Mouse (Mus musculus) neural tube, embryonic 14.5 days (tissue): Measurements from ENCODE around the gene Mlxipl. TPM values are rescaled to one million over a fixed set of nuclear protein-coding genes. Genes with fewer than 3 reads are reported as not detected.

Experiments used
- ATAC-seq: fragments of 200-750 bp; cut with Nextera tagmentation; 2 replicates; pipeline ENCODE4 v1.8.0; 2017; ENCODE audit warnings: low read depth, mild to moderate bottlenecking, moderate TSS enrichment, moderate library complexity
- H3K27ac ChIP-seq: fragments of 300-500 bp; sonication (generic); 2 replicates; pipeline ENCODE4 v1.5.1; 2014; ENCODE audit warnings: low read depth, mild to moderate bottlenecking, control low read depth, low read length, moderate library complexity, mixed read lengths
- H3K27me3 ChIP-seq: fragments of 300-500 bp; sonication (generic); 2 replicates; pipeline ENCODE4 v1.6.1; 2014; ENCODE audit warnings: low read length; ENCODE audit not compliant: control insufficient read depth, insufficient read depth
- H3K36me3 ChIP-seq: fragments of 300-500 bp; sonication (generic); 2 replicates; pipeline ENCODE4 v1.6.1; 2014; ENCODE audit warnings: low read length, mixed read lengths; ENCODE audit not compliant: control insufficient read depth, insufficient read depth
- H3K4me1 ChIP-seq: fragments of 300-500 bp; sonication (generic); 2 replicates; pipeline ENCODE4 v1.6.1; 2014; ENCODE audit warnings: low read length; ENCODE audit not compliant: control insufficient read depth, insufficient read depth
- H3K4me2 ChIP-seq: fragments of 300-500 bp; sonication (generic); 2 replicates; pipeline ENCODE4 v1.6.1; 2014; ENCODE audit warnings: mild to moderate bottlenecking, low read depth, low read length, control low read depth
- H3K4me3 ChIP-seq: fragments of 300-500 bp; sonication (generic); 2 replicates; pipeline ENCODE4 v1.5.1; 2014; ENCODE audit warnings: low read depth, low read length, control low read depth, mixed read lengths
- H3K9ac ChIP-seq: fragments of 300-500 bp; sonication (generic); replicated peaks from 2 replicates; pipeline ENCODE4 v1.6.1; 2014; ENCODE audit warnings: low read depth, mild to moderate bottlenecking, control low read depth, low read length, mixed read lengths
- H3K9me3 ChIP-seq: fragments of 300-500 bp; sonication (generic); 2 replicates; pipeline ENCODE4 v1.6.1; 2016; ENCODE audit warnings: low read length; ENCODE audit not compliant: control insufficient read depth
- WGBS: fragments of 180-500 bp; shearing (Covaris S2); extraction: QIAGEN DNeasy Blood & Tissue Kit; methylation state at CpG from one replicate; pipeline ENCODE4 v1.1.7; 2014; 5-methylcytosine and 5-hydroxymethylcytosine counted together
- polyA plus RNA-seq: library from polyadenylated mRNA; unstranded; fragments of >200 nt; fragmentation: Nextera tagmentation; extraction: Ambion mirVana; gene quantifications from 2 replicates; pipeline ENCODE4 v1.2.1, GENCODE M21; 2014

Mlxipl gene
- polyA plus RNA-seq, 1 experiment from 2014 or later, result 0.27 TPM

DNA sequence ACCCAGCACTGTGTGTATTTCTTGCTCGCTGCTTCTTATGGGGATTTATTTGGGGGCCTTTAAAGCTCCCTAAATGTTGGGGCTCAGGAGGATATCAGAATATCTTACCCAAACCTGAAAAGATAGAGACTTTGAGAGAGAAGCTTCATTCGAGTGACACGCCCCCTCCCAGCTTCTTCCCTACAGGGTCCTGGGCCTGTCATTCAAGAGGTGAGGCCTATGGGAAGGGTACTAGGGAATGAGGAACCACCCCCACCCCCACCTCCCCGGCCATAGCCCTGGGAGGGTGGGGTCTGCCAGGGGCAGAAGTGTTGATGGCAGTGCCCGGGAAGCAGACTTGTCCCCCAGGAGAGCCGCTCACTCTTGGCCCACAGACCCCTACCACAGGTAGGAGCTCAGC is 36.4 kb downstream of the Mlxipl start:
- Histone ChIP-seq H3K36me3 (no peaks in the 10 kb centered on the region), H3K27ac (no peak overlapping the region), H3K9ac (no peak overlapping the region), H3K27me3 (no peaks in the 10 kb centered on the region), H3K4me3 (no peak overlapping the region), H3K4me1 (no peaks in the 10 kb centered on the region), H3K9me3 (no peaks in the 10 kb centered on the region), H3K4me2 (no peak overlapping the region)
- 75% methylated on average over 6 of the region's 6 CpGs for WGBS
- ATAC-seq, result no peak

DNA sequence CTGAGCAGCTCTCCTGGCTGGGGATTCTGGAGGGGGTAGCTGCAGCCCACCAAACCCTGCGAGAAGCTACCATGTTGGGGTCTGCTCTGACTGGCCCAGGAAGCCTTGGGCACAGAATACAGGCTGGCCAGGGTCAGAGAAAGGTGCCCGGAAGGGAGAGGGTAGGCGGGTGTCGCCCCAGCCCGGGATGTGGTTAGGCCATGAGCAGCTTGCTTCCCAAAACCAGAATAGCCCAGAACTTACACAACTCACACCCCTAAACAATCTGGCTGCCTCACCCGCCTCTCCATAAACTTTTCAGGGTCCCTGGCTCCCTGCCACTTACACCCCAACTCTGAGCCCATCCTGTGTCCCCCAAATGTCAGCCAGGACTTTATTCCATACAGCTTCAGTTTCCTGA is 38.0 kb downstream of the Mlxipl start:
- no peaks in the 10 kb centered on the region for H3K9me3 ChIP-seq
- 82% methylated on average over 6 of the region's 6 CpGs for whole genome bisulfite sequencing
- H3K9ac ChIP-seq, result no peak overlapping the region
- H3K4me2 ChIP-seq, result no peak overlapping the region
- no peak for ATAC-seq
- peaks cover 3% of the 10 kb centered on the region; the same call in 1 of the 2 replicates for H3K27me3 ChIP-seq
- H3K4me3 ChIP-seq, result no peak overlapping the region
- no peaks in the 10 kb centered on the region for H3K4me1 ChIP-seq
- no peaks in the 10 kb centered on the region for H3K36me3 ChIP-seq
- H3K27ac ChIP-seq, result no peak overlapping the region

DNA sequence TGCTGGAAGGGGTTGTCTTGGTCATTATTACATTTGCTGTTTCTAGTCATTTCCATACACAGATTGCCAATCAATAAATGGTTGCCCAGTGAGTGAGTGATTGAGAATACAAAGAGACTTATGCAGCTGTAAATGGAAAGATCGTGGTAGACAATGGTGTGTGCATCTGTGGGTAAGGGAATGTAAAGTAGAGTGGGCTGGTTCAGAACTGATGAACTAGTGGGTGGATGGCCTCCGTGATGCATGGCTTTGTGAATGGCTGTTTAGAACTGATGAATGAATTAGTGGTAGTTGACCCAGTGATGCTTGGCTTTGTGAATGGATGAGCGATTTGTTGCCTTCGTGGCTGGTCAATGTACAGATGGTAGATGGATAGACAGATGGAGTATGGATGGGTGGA is 40.1 kb downstream of the Mlxipl start:
- 79% methylated on average over 4 of the region's 4 CpGs for WGBS
- Histone ChIP-seq H3K4me2 (no peak overlapping the region), H3K27ac (no peak overlapping the region), H3K36me3 (no peaks in the 10 kb centered on the region), H3K9me3 (no peaks in the 10 kb centered on the region), H3K4me3 (no peak overlapping the region), H3K4me1 (no peaks in the 10 kb centered on the region), H3K9ac (no peak overlapping the region), H3K27me3 (peaks cover 17% of the 10 kb centered on the region)
- ATAC-seq, result no peak

DNA sequence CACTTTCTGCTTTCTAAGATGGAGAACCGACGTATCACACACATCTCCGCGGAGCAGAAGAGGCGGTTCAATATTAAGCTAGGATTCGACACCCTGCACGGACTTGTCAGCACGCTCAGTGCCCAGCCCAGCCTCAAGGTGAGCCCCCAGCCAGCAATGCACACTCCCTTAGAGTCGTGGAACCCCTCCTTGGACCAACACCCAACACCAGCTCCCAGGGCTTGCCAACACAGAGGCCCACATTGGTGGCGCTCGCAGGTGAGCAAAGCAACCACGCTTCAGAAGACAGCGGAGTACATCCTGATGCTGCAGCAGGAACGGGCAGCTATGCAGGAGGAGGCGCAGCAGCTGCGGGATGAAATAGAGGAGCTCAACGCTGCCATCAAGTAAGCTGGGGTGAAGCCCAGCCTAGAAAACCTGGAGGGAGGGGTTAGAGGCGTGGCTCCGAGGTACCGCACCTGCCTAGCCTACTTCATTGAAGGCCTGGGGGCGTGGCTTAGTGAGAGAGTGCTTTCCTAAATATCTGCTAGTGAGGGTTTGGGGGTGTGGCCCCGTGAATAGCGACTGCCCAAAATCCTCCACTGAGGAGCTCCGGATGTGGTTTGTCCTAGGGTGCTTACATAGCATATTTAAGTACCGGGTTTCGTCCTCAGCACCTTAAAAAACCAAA is 44.2 kb downstream of the Mlxipl start:
- WGBS, result 6% methylated on average over 26 of the region's 26 CpGs
- Histone ChIP-seq H3K9me3 (no peaks in the 10 kb centered on the region), H3K4me1 (no peaks in the 10 kb centered on the region), H3K9ac (no peak overlapping the region), H3K4me2 (peak overlapping the region; percentile 38), H3K36me3 (no peaks in the 10 kb centered on the region), H3K4me3 (no peak overlapping the region), H3K27ac (no peak overlapping the region), H3K27me3 (peaks cover 20% of the 10 kb centered on the region)
- ATAC-seq, result no peak

DNA sequence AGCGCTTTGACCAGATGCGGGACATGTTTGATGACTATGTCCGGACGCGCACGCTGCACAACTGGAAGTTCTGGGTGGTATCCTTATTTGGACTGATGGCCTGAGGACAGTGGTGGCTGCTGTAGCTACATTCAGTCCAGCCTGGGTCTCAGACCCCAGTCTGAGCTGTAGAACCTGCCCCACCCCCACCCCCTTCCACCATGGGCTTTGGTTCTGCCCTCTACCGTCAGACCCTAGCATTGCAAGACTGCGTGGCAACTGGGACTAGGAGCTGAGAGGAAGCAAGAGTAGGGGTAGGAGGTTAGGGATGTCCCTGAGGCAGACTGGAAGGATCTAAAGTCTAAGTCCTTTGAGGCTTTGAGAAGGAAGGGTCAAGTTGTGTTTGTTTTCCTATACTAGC is 44.8 kb downstream of the Mlxipl start:
- ATAC-seq, result no peak
- H3K9ac ChIP-seq, result no peak overlapping the region
- H3K9me3 ChIP-seq, result no peaks in the 10 kb centered on the region
- no peak overlapping the region for H3K27ac ChIP-seq
- H3K4me1 ChIP-seq, result no peaks in the 10 kb centered on the region
- no peaks in the 10 kb centered on the region for H3K36me3 ChIP-seq
- H3K4me3 ChIP-seq, result no peak overlapping the region
- H3K4me2 ChIP-seq, result peak overlapping the region; percentile 38; the same call in 1 of the 2 replicates
- H3K27me3 ChIP-seq, result peaks cover 20% of the 10 kb centered on the region
- WGBS, result 6% methylated on average over 8 of the region's 8 CpGs

DNA sequence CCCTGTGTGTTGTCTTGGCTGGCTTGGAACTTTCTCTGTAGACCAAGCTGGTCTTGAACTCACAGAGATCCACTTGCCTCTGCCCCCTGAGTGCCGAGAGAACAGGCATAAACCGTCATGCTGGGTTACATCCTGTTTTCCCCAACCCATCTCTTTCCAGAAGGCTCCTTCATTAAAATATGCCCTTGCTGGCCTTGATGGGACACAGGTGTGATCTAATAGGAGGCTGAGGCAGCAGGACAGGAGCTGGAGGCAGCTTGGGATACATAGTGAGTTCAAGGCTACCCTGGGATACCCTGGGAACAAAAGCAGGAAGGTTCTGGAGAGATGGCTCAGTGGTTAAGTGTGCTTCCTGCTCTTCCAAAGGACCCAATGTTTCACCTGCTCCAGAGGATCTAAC is 50.2 kb downstream of the Mlxipl start:
- Histone ChIP-seq H3K27ac (no peak overlapping the region), H3K27me3 (0 out of 2 replicates have a peak, but pooled peaks cover 3% of the 10 kb centered on the region), H3K36me3 (no peaks in the 10 kb centered on the region), H3K9ac (no peak overlapping the region), H3K4me1 (no peaks in the 10 kb centered on the region), H3K4me2 (no peak overlapping the region), H3K4me3 (no peak overlapping the region), H3K9me3 (no peaks in the 10 kb centered on the region)
- 79% methylated on average over 2 of the region's 2 CpGs for WGBS
- no peak for ATAC-seq

DNA sequence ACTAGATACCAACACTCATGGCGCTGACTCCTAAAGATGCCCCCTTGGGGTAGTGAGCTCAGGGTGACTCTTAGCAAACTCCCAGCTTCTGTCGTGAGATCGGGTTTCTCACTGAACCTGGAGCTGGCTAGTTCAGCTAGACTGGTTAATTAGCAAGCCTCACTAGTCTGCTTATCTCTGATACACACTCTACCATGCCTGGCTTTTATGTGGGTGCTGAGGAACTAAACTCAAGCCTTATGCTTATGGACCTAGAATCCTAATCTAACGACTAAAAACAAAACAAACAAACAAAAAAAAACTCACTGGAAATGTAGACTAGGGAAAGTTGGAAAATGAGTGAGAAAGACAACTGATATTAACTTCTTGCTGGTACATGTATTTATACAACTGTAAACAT is 54.8 kb downstream of the Mlxipl start:
- Histone ChIP-seq H3K27ac (no peak overlapping the region), H3K36me3 (no peaks in the 10 kb centered on the region), H3K9me3 (no peaks in the 10 kb centered on the region), H3K9ac (no peak overlapping the region), H3K27me3 (no peaks in the 10 kb centered on the region), H3K4me1 (no peaks in the 10 kb centered on the region), H3K4me3 (no peak overlapping the region), H3K4me2 (no peak overlapping the region)
- 76% methylated on average over 4 of the region's 4 CpGs for WGBS
- no peak for ATAC-seq

DNA sequence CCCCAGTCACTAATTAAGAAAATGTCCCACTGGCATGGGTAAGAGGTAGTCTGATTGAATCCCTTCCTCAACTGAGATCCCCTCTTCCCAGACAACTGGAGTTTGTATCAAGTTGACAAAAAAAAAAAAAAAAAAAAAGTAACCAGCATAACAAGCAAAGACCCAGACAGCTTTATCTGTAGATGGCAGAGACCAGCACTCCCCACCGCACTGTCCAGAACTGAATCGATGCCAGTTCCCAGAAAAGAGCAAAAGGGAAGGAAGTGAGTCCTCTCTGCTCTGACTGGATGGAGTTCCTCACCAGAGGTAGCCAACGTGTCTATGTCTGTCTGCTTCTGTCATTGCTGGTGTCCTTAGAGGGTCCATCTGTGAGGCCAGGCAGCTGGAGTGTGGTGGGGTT is 55.8 kb downstream of the Mlxipl start:
- no peak overlapping the region for H3K4me3 ChIP-seq
- 88% methylated on average over 3 of the region's 3 CpGs for WGBS
- H3K36me3 ChIP-seq, result no peaks in the 10 kb centered on the region
- no peak for ATAC-seq
- H3K9me3 ChIP-seq, result no peaks in the 10 kb centered on the region
- H3K27me3 ChIP-seq, result no peaks in the 10 kb centered on the region
- H3K4me2 ChIP-seq, result no peak overlapping the region
- no peaks in the 10 kb centered on the region; the same call in 1 of the 2 replicates for H3K4me1 ChIP-seq
- H3K27ac ChIP-seq, result no peak overlapping the region
- no peak overlapping the region for H3K9ac ChIP-seq

DNA sequence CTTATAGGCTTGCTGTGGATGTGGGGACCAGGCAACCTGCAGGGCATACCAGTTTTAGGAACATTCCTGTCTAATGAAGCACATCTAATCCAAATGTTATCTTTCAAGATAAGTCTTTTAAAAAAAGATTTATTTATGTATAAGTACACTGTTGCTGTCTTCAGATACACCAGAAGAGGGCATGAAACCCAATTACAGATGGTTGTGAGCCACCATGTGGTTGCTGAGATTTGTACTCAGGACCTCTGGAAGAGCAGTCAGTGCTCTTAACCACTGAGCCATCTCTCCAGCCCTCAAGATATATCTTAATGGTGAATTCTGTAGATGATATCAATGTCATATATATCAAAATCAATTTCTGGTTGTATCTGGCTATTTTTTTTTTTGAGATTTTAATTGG is 56.3 kb downstream of the Mlxipl start:
- H3K27me3 ChIP-seq, result no peaks in the 10 kb centered on the region
- H3K4me1 ChIP-seq, result no peaks in the 10 kb centered on the region; the same call in 1 of the 2 replicates
- H3K9me3 ChIP-seq, result no peaks in the 10 kb centered on the region
- no peak overlapping the region for H3K4me3 ChIP-seq
- H3K36me3 ChIP-seq, result no peaks in the 10 kb centered on the region
- no peak for ATAC-seq
- H3K4me2 ChIP-seq, result no peak overlapping the region
- no peak overlapping the region for H3K9ac ChIP-seq
- no peak overlapping the region for H3K27ac ChIP-seq
